Mouse (Mus musculus) inflammation-experienced regulatory T-cells, adult 16 weeks (primary cell): ENCODE measurements around the gene Cdca5. TPM values are rescaled to one million over a fixed set of nuclear protein-coding genes. Genes with fewer than 3 reads are reported as not detected.

Experiments
- polyA plus RNA-seq: library from polyadenylated mRNA; unstranded; fragments of 100-300 nt; shearing (Covaris generic); gene quantifications from one replicate; pipeline ENCODE4 v1.2.1, GENCODE M21; 2017

Cdca5 gene
- polyA plus RNA-seq, 1 experiment from 2014 or later, result 5.6 TPM

Other genes with a start within 250 kb of the Cdca5 start
- 341 TPM for gene Frmd8, start 209.7 kb upstream of the Cdca5 start, polyA plus RNA-seq
- 49.6 TPM for gene Slc25a45, start 207.2 kb upstream of the Cdca5 start, polyA plus RNA-seq
- 0.65 TPM for gene Tigd3, start 190.8 kb upstream of the Cdca5 start, polyA plus RNA-seq
- gene Dpf2, start 172.0 kb upstream of the Cdca5 start, polyA plus RNA-seq, result 210 TPM
- 0.34 TPM for gene Cdc42ep2, start 160.2 kb upstream of the Cdca5 start, polyA plus RNA-seq
- gene Pola2, start 120.8 kb upstream of the Cdca5 start, polyA plus RNA-seq, result 56.4 TPM
- gene Slc22a20, start 98.8 kb upstream of the Cdca5 start, polyA plus RNA-seq, result not detected
- 71.0 TPM for gene Capn1, start 69.1 kb upstream of the Cdca5 start, polyA plus RNA-seq
- 63.0 TPM for gene Syvn1, start 38.4 kb upstream of the Cdca5 start, polyA plus RNA-seq
- gene Mrpl49, start 27.2 kb upstream of the Cdca5 start, polyA plus RNA-seq, result 56.0 TPM
- 820 TPM for gene Fau, start 27.1 kb upstream of the Cdca5 start, polyA plus RNA-seq
- gene Znhit2, start 23.8 kb upstream of the Cdca5 start, polyA plus RNA-seq, result 10.9 TPM
- 20.5 TPM for gene Tm7sf2, start 16.6 kb upstream of the Cdca5 start, polyA plus RNA-seq
- 98.9 TPM for gene Vps51, start 7.8 kb upstream of the Cdca5 start, polyA plus RNA-seq
- not detected for gene Tmem262, start 5.0 kb upstream of the Cdca5 start, polyA plus RNA-seq
- 0.73 TPM for gene Gm28374, start 2.7 kb upstream of the Cdca5 start, polyA plus RNA-seq
- 53.7 TPM for gene Zfpl1, start within 50 bp of the Cdca5 start, polyA plus RNA-seq
- gene AC131692.1, start 9.4 kb downstream of the Cdca5 start, polyA plus RNA-seq, result not detected
- gene Naaladl1, start 20.8 kb downstream of the Cdca5 start, polyA plus RNA-seq, result not detected
- 2.7 TPM for gene Sac3d1, start 33.7 kb downstream of the Cdca5 start, polyA plus RNA-seq
- gene Snx15, start 43.3 kb downstream of the Cdca5 start, polyA plus RNA-seq, result 43.1 TPM
- gene Batf2, start 56.0 kb downstream of the Cdca5 start, polyA plus RNA-seq, result not detected
- gene Arl2, start 56.6 kb downstream of the Cdca5 start, polyA plus RNA-seq, result 25.0 TPM
- gene Majin, start 99.4 kb downstream of the Cdca5 start, polyA plus RNA-seq, result 0.28 TPM
- not detected for gene Gpha2, start 141.4 kb downstream of the Cdca5 start, polyA plus RNA-seq
- 14.8 TPM for gene Ppp2r5b, start 150.9 kb downstream of the Cdca5 start, polyA plus RNA-seq
- 48.1 TPM for gene Atg2a, start 156.7 kb downstream of the Cdca5 start, polyA plus RNA-seq
- 25.5 TPM for gene Ehd1, start 191.7 kb downstream of the Cdca5 start, polyA plus RNA-seq
- 0.37 TPM for gene Cdc42bpg, start 221.5 kb downstream of the Cdca5 start, polyA plus RNA-seq
- 78.5 TPM for gene Men1, start 250.0 kb downstream of the Cdca5 start, polyA plus RNA-seq